ENCODE assay signal across 10 mouse cellular contexts in the genomic region with DNA sequence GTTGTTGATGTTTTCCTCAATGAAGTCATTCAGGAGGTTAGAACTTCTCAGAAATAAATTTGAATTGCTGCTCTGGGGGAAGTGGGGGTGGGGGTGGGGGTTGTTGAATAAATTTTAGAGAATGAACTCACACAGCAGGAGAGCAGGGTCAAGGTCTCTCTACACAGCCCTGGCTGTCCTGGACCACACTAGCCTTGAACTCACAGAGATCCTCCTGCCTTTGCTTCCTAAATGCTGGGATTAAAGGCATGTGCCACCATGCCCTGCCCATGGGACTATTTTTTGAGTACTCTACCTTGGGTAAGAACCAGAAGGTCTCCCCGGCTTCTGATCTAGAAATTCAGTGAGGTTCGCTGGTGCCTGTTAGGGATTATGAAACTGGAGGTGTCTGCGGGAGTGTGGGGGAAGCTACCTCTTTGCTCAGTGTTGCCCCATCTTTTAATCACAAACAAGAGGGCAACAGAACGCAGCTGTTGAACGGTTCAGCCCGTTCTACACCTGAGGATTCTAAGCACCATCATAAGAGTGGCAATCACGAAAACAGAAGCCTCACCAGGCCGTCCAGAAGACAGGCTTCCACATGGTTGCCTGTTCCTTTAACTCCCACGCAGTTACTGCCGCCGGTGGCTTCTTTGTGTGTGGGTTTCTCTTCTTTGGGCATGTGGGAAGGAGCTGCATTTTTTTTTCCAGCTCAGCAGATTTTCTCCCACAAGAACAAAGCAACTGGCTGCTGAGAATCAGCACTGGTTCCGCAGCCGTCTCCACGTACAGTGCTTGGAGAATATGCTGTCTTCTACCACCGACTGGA. TPM values are rescaled to one million over a fixed set of nuclear protein-coding genes. Genes with fewer than 3 reads are reported as not detected.
DNase-seq lines count a peak whose midpoint lies in the region; ATAC-seq and TF ChIP-seq lines count a peak whose summit lies in the region.
"Had no signal": no experiment of that assay in that cellular context is flagged by ENCODE, and none has a peak within 500 bp of the region (broad histone marks: within the 10 kb centered on the region; RNA-seq: fewer than 3 reads in every experiment).

No protein-coding gene starts in this region.

- peaks cover 2% of the 10 kb centered on the region; the same call in 1 of the 2 replicates for H3K4me1 ChIP-seq in hindbrain, embryonic 16.5 days (ENCODE audit: control insufficient read depth, insufficient read depth, low read depth, low read length)
- no peaks in the 10 kb centered on the region for H3K4me1 ChIP-seq in neural tube, embryonic 15.5 days
- no peaks in the 10 kb centered on the region for H3K4me1 ChIP-seq in heart, adult 2 months (ENCODE audit: control insufficient read depth, insufficient read depth, low read length)
- H3K4me1 ChIP-seq: limb, embryonic 15.5 days had no signal

- no peaks in the 10 kb centered on the region for H3K9me3 ChIP-seq in hindbrain, embryonic 16.5 days (ENCODE audit: control insufficient read depth, low read length)
- no peaks in the 10 kb centered on the region for H3K9me3 ChIP-seq in neural tube, embryonic 15.5 days (replicated peaks)
- H3K9me3 ChIP-seq: limb, embryonic 15.5 days had no signal

- WGBS in hindbrain, embryonic 16.5 days = 49% methylated on average over 15 of the region's 15 CpGs
- WGBS in neural tube, embryonic 15.5 days = 54% methylated on average over 15 of the region's 15 CpGs
- 54% methylated on average over 15 of the region's 15 CpGs for WGBS in heart, adult 2 months

- H3K4me2 ChIP-seq in hindbrain, embryonic 16.5 days (ENCODE audit: low read length) = peak overlapping the region; percentile 35
- H3K4me2 ChIP-seq in neural tube, embryonic 15.5 days = peak overlapping the region; percentile 9; the same call in 1 of the 2 replicates
- H3K4me2 ChIP-seq: limb, embryonic 15.5 days had no signal

- peak overlapping the region; percentile 69 for H3K27ac ChIP-seq in hindbrain, embryonic 16.5 days (ENCODE audit: low read depth, low read length)
- H3K27ac ChIP-seq in neural tube, embryonic 15.5 days (replicated peaks) = peak overlapping the region; percentile 34; the same call in 1 of the 2 replicates
- H3K27ac ChIP-seq in heart, adult 2 months = no peak overlapping the region
- H3K27ac ChIP-seq: limb, embryonic 15.5 days had no signal

- H3K27me3 ChIP-seq in hindbrain, embryonic 16.5 days (replicated peaks; ENCODE audit: control insufficient read depth, insufficient read depth, low read length) = no peaks in the 10 kb centered on the region
- no peaks in the 10 kb centered on the region for H3K27me3 ChIP-seq in neural tube, embryonic 15.5 days (replicated peaks)
- H3K27me3 ChIP-seq in heart, adult 2 months (ENCODE audit: control insufficient read depth, insufficient read depth, low read length) = no peaks in the 10 kb centered on the region
- H3K27me3 ChIP-seq: limb, embryonic 15.5 days had no signal

- DNase-seq in layer of hippocampus, adult 11-12 months (ENCODE audit: low spot score) = peak; percentile 50
- no peak for DNase-seq in layer of hippocampus, postnatal 25 days (ENCODE audit: extremely low spot score in 1 of 2, low spot score in 1 of 2)
- DNase-seq in brain, embryonic 18.5 days (ENCODE audit: low read depth, low spot score) = peak; percentile 12
- DNase-seq in urinary bladder, postnatal 25 days (ENCODE audit: low spot score) = no peak
- DNase-seq in heart, adult 2 months = no peak
- no peak for DNase-seq in lung, postnatal 4 days

- ATAC-seq in hindbrain, embryonic 16.5 days = peak; percentile 77
- ATAC-seq in neural tube, embryonic 15.5 days (ENCODE audit: low FRiP score) = peak; percentile 68

- TF ChIP-seq EP300 in heart, adult 2 months (IDR thresholded peaks at IDR 0.05; ENCODE audit: insufficient read depth, low read depth, low read length) = no peak

- no peaks in the 10 kb centered on the region for H3K36me3 ChIP-seq in hindbrain, embryonic 16.5 days (ENCODE audit: control insufficient read depth, insufficient read depth, low read length)
- no peaks in the 10 kb centered on the region for H3K36me3 ChIP-seq in neural tube, embryonic 15.5 days
- H3K36me3 ChIP-seq in heart, adult 2 months (ENCODE audit: control insufficient read depth, insufficient read depth, low read length) = no peaks in the 10 kb centered on the region
- H3K36me3 ChIP-seq: limb, embryonic 15.5 days had no signal

- no peak overlapping the region for H3K4me3 ChIP-seq in hindbrain, embryonic 16.5 days (ENCODE audit: low read length)
- no peak overlapping the region for H3K4me3 ChIP-seq in neural tube, embryonic 15.5 days (replicated peaks)
- no peak overlapping the region for H3K4me3 ChIP-seq in heart, adult 2 months
- H3K4me3 ChIP-seq: limb, embryonic 15.5 days had no signal

- H3K79me2 ChIP-seq in heart, adult 2 months (replicated peaks; ENCODE audit: control insufficient read depth, insufficient read depth, low read length) = no peaks in the 10 kb centered on the region

- H3K9ac ChIP-seq in hindbrain, embryonic 16.5 days (ENCODE audit: low read depth, low read length) = peak overlapping the region; percentile 35; the same call in 1 of the 2 replicates
- no peak overlapping the region for H3K9ac ChIP-seq in neural tube, embryonic 15.5 days (replicated peaks)
- H3K9ac ChIP-seq in heart, adult 2 months (ENCODE audit: low read depth, low read length) = no peak overlapping the region
- H3K9ac ChIP-seq: limb, embryonic 15.5 days had no signal

- TF ChIP-seq POLR2A in heart, adult 2 months (IDR thresholded peaks at IDR 0.05; ENCODE audit: insufficient read depth, low read depth, low read length) = no peak

- intact Hi-C loops in heart, adult 2 months (cut with DNase I) = no loop called here

- TF ChIP-seq CTCF in heart, adult 2 months (IDR thresholded peaks at IDR 0.05) = no peak

RNA-seq across cellular contexts. Expression of gene Ccl28, which starts 25.5 kb away (rescaled TPM):
- total RNA-seq in layer of hippocampus, postnatal 25 days (2021) = 1 to 10 TPM; 1.4 to 1.8 TPM
- 0.26 and 0.46 TPM in 2 replicates for polyA plus RNA-seq in hindbrain, embryonic 16.5 days (2015; fragmentation: Nextera tagmentation; extraction: Ambion mirVana)
- polyA plus RNA-seq in neural tube, embryonic 15.5 days (2015; fragmentation: Nextera tagmentation; extraction: Ambion mirVana) = 0.29 and 0.41 TPM in 2 replicates
- not detected for total RNA-seq in heart, adult 2 months (2021)
- 0.06 TPM in 1 of 2 replicates, not detected in the other for polyA plus RNA-seq in heart, adult 2 months (2012; rRNA removed)
- polyA plus RNA-seq: heart, embryonic 16.5 days; limb, embryonic 15.5 days had no signal

RNA-seq across cellular contexts. Expression of gene Hmgcs1, which starts 41.1 kb away (rescaled TPM):
- total RNA-seq in layer of hippocampus, postnatal 25 days (2021) = 100 to 1,000 TPM; 267 to 285 TPM
- 567 and 577 TPM in 2 replicates for polyA plus RNA-seq in hindbrain, embryonic 16.5 days (2015; fragmentation: Nextera tagmentation; extraction: Ambion mirVana)
- polyA plus RNA-seq in neural tube, embryonic 15.5 days (2015; fragmentation: Nextera tagmentation; extraction: Ambion mirVana) = 443 and 497 TPM in 2 replicates
- total RNA-seq in heart, adult 2 months (2021) = 10 to 100 TPM; 34.9 to 35.4 TPM
- 16.7 and 29.0 TPM in 2 replicates for polyA plus RNA-seq in heart, adult 2 months (2012; rRNA removed)

Comparison
In these comparisons a context has a peak if more than half of its experiments do, and no peak if none do; other contexts are left out.
1. DNase-seq: peak in layer of hippocampus, adult 11-12 months (single experiment) and brain, embryonic 18.5 days (single experiment); none in layer of hippocampus, postnatal 25 days (0 of 2), urinary bladder, postnatal 25 days (single experiment), heart, adult 2 months (0 of 2) and lung, postnatal 4 days (0 of 2).
2. RNA of gene Hmgcs1, which starts 41.1 kb away (polyA plus RNA-seq): 567 to 577 TPM in hindbrain, embryonic 16.5 days and 443 to 497 TPM in neural tube, embryonic 15.5 days; 16.7 to 29.0 TPM in heart, adult 2 months; every median in the first group is over 10 times any median in the second.